Mouse (Mus musculus) neural tube, embryonic 11.5 days (tissue): ENCODE results near the gene Bik. TPM values are rescaled to one million over a fixed set of nuclear protein-coding genes. Genes with fewer than 3 reads are reported as not detected.

Experiments used
- ATAC-seq: fragments of 200-750 bp; cut with Nextera tagmentation; 2 replicates; pipeline ENCODE4 v1.8.0; 2017; ENCODE audit warnings: moderate number of reproducible peaks, mild to moderate bottlenecking, moderate TSS enrichment, moderate library complexity; ENCODE audit not compliant: insufficient read depth, low FRiP score, low TSS enrichment
- DNase-seq: peaks from one replicate; pipeline ENCODE4 v3.0.0-alpha.2; 2015; ENCODE audit warnings: low spot score
- H3K27ac ChIP-seq: fragments of 300-500 bp; sonication (generic); 2 replicates; pipeline ENCODE4 v1.5.1; 2014; ENCODE audit warnings: low read depth, mild to moderate bottlenecking, low read length
- H3K27me3 ChIP-seq: fragments of 300-500 bp; sonication (generic); 2 replicates; pipeline ENCODE4 v1.6.1; 2014; ENCODE audit warnings: mild to moderate bottlenecking, low read length, mixed read lengths; ENCODE audit not compliant: control insufficient read depth, insufficient read depth
- H3K36me3 ChIP-seq: fragments of 300-500 bp; sonication (generic); 2 replicates; pipeline ENCODE4 v1.6.1; 2014; ENCODE audit warnings: mild to moderate bottlenecking, low read length, moderate library complexity, mixed read lengths; ENCODE audit not compliant: control insufficient read depth, insufficient read depth
- H3K4me1 ChIP-seq: fragments of 300-500 bp; sonication (generic); 2 replicates; pipeline ENCODE4 v1.6.1; 2014; ENCODE audit warnings: low read length, mixed read lengths; ENCODE audit not compliant: control insufficient read depth, insufficient read depth
- H3K4me2 ChIP-seq: fragments of 300-500 bp; sonication (generic); 2 replicates; pipeline ENCODE4 v1.6.1; 2014; ENCODE audit warnings: low read depth, mild to moderate bottlenecking, moderate library complexity
- H3K4me3 ChIP-seq: fragments of 300-500 bp; sonication (generic); 2 replicates; pipeline ENCODE4 v1.5.1; 2014; ENCODE audit warnings: low read depth, low read length
- H3K9ac ChIP-seq: fragments of 300-500 bp; sonication (generic); 2 replicates; pipeline ENCODE4 v1.6.1; 2014; ENCODE audit warnings: mild to moderate bottlenecking, low read length
- H3K9me3 ChIP-seq: fragments of 300-500 bp; sonication (generic); 2 replicates; pipeline ENCODE4 v1.6.1; 2016; ENCODE audit warnings: low read length; ENCODE audit not compliant: control insufficient read depth
- WGBS: fragments of 180-500 bp; shearing (Covaris S2); extraction: QIAGEN DNeasy Blood & Tissue Kit; methylation state at CpG from one replicate; pipeline ENCODE4 v1.1.7; 2014; 5-methylcytosine and 5-hydroxymethylcytosine counted together
- polyA plus RNA-seq: library from polyadenylated mRNA; unstranded; fragments of >200 nt; fragmentation: Nextera tagmentation; extraction: Ambion mirVana; gene quantifications from 2 replicates; pipeline ENCODE4 v1.2.1, GENCODE M21; 2014

Bik gene
- polyA plus RNA-seq, 1 experiment from 2014 or later, result 2.1 TPM

GRCm38 (mm10) chr15:83553831-83554230, 27.2 kb downstream of the Bik start:
- 0 out of 2 replicates have a peak, but pooled peaks cover 2% of the 10 kb centered on the region for H3K4me1 ChIP-seq
- no peak overlapping the region for H3K4me3 ChIP-seq
- no peaks in the 10 kb centered on the region for H3K9me3 ChIP-seq
- no peaks in the 10 kb centered on the region for H3K27me3 ChIP-seq
- no peak overlapping the region for H3K27ac ChIP-seq
- peaks cover 5% of the 10 kb centered on the region; the same call in 1 of the 2 replicates for H3K36me3 ChIP-seq
- no peak overlapping the region for H3K9ac ChIP-seq
- H3K4me2 ChIP-seq, result no peak overlapping the region
- no peak for DNase-seq
- no peak for ATAC-seq

GRCm38 (mm10) chr15:83555161-83555974, 28.7 kb downstream of the Bik start:
- WGBS, result under 1% methylated on average over 61 of the region's 74 CpGs
- H3K4me2 ChIP-seq, result peak overlapping the region; percentile 67
- no peaks in the 10 kb centered on the region for H3K9me3 ChIP-seq
- DNase-seq (peak; percentile 92), ATAC-seq (peak; percentile 80)
- H3K4me1 ChIP-seq, result 0 out of 2 replicates have a peak, but pooled peaks cover 2% of the 10 kb centered on the region
- peak overlapping the region; percentile 81 for H3K4me3 ChIP-seq
- peak overlapping the region; percentile 97 for H3K9ac ChIP-seq
- H3K36me3 ChIP-seq, result no peaks in the 10 kb centered on the region
- peak overlapping the region; percentile 90 for H3K27ac ChIP-seq
- no peaks in the 10 kb centered on the region for H3K27me3 ChIP-seq

GRCm38 (mm10) chr15:83560941-83561477, 34.3 kb downstream of the Bik start:
- H3K27me3 ChIP-seq, result peaks cover 5% of the 10 kb centered on the region
- no peak overlapping the region for H3K4me3 ChIP-seq
- no peaks in the 10 kb centered on the region for H3K9me3 ChIP-seq
- no peak overlapping the region for H3K4me2 ChIP-seq
- DNase-seq (no peak), ATAC-seq (no peak)
- no peak overlapping the region for H3K27ac ChIP-seq
- WGBS, result 75% methylated on average over 5 of the region's 5 CpGs
- H3K9ac ChIP-seq, result no peak overlapping the region
- H3K36me3 ChIP-seq, result no peaks in the 10 kb centered on the region
- peaks cover 8% of the 10 kb centered on the region for H3K4me1 ChIP-seq

- H3K27me3 ChIP-seq, result peaks cover 5% of the 10 kb centered on the region
- no peak overlapping the region for H3K9ac ChIP-seq
- H3K36me3 ChIP-seq, result no peaks in the 10 kb centered on the region
- no peak overlapping the region; the same call in 1 of the 2 replicates for H3K4me2 ChIP-seq
- H3K4me3 ChIP-seq, result no peak overlapping the region
- peak; percentile 25 for DNase-seq
- WGBS, result 32% methylated on average over 15 of the region's 15 CpGs
- H3K4me1 ChIP-seq, result peaks cover 8% of the 10 kb centered on the region
- H3K27ac ChIP-seq, result no peak overlapping the region
- no peaks in the 10 kb centered on the region for H3K9me3 ChIP-seq
- no peak for ATAC-seq
These were observed 36.1 kb downstream of the Bik start for GRCm38 (mm10) chr15:83562626-83563270.

- ATAC-seq (no peak; the same call in 1 of the 2 replicates), DNase-seq (no peak)
- Histone ChIP-seq H3K27me3 (peaks cover 5% of the 10 kb centered on the region), H3K4me3 (peak within 1 kb of the TSS; percentile 32), H3K9ac (peak within 1 kb of the TSS; percentile 45), H3K36me3 (no peaks in the 10 kb centered on the region), H3K4me1 (peaks cover 8% of the 10 kb centered on the region), H3K4me2 (peak within 1 kb of the TSS; percentile 81), H3K27ac (no peak within 1 kb of the TSS), H3K9me3 (no peaks in the 10 kb centered on the region)
- WGBS, result under 1% methylated on average over 28 of the region's 28 CpGs
These were observed 36.7 kb downstream of the Bik start, which contains the start of the genes Tspo and Mcat for GRCm38 (mm10) chr15:83563327-83563856. TSS of gene Tspo (plus strand) at chr15:83563592. TSS of gene Mcat (minus strand) at chr15:83563787.

GRCm38 (mm10) chr15:83563857-83564651, 37.4 kb downstream of the Bik start:
- H3K4me3 ChIP-seq, result peak overlapping the region; percentile 32
- DNase-seq, result peak; percentile 49
- H3K27me3 ChIP-seq, result peaks cover 5% of the 10 kb centered on the region
- H3K27ac ChIP-seq, result no peak overlapping the region
- no peaks in the 10 kb centered on the region for H3K9me3 ChIP-seq
- no peaks in the 10 kb centered on the region for H3K36me3 ChIP-seq
- ATAC-seq, result no peak
- H3K4me2 ChIP-seq, result peak overlapping the region; percentile 81
- 2% methylated on average over 27 of the region's 27 CpGs for WGBS
- peaks cover 8% of the 10 kb centered on the region for H3K4me1 ChIP-seq
- peak overlapping the region; percentile 45 for H3K9ac ChIP-seq

- 85% methylated on average over 3 of the region's 3 CpGs for WGBS
- DNase-seq (no peak), ATAC-seq (no peak)
- Histone ChIP-seq H3K4me1 (peaks cover 8% of the 10 kb centered on the region), H3K27me3 (peaks cover 5% of the 10 kb centered on the region), H3K9ac (no peak overlapping the region), H3K36me3 (no peaks in the 10 kb centered on the region), H3K9me3 (no peaks in the 10 kb centered on the region), H3K4me2 (no peak overlapping the region), H3K4me3 (no peak overlapping the region), H3K27ac (no peak overlapping the region)
These were observed 38.8 kb downstream of the Bik start for GRCm38 (mm10) chr15:83565434-83565833.

- WGBS, result 74% methylated on average over 5 of the region's 5 CpGs
- H3K4me2 ChIP-seq, result no peak overlapping the region
- no peak for ATAC-seq
- no peaks in the 10 kb centered on the region for H3K36me3 ChIP-seq
- DNase-seq, result no peak
- H3K9me3 ChIP-seq, result no peaks in the 10 kb centered on the region
- H3K27me3 ChIP-seq, result peaks cover 5% of the 10 kb centered on the region
- H3K27ac ChIP-seq, result no peak overlapping the region
- peaks cover 8% of the 10 kb centered on the region for H3K4me1 ChIP-seq
- H3K4me3 ChIP-seq, result no peak overlapping the region
- H3K9ac ChIP-seq, result no peak overlapping the region
These were observed 39.3 kb downstream of the Bik start for GRCm38 (mm10) chr15:83566006-83566405.
